Mouse (Mus musculus): Measurements from ENCODE around the gene Adam12.

- TF ChIP-seq CTCF (IDR thresholded peaks at IDR 0.05; ENCODE audit: low read depth, low read length) = no peak
- no peak for TF ChIP-seq POLR2A (IDR thresholded peaks at IDR 0.05; ENCODE audit: insufficient read depth, low read length)
These were observed 14.7 kb upstream of the Adam12 start for GRCm38 (mm10) chr7:134246624-134247023.

Data from ES-Bruce4 (cell line).